Mouse (Mus musculus) G1E (cell line): ENCODE results near the gene Hsd3b7.

ENCODE experiments used
- CTCF ChIP-seq: IDR thresholded peaks from 2 replicates; pipeline ENCODE4 v1.5.1; 2012; ENCODE audit warnings: low read depth, low read length, inconsistent platforms, mixed read lengths
- GATA1 ChIP-seq: IDR thresholded peaks from 2 replicates; pipeline ENCODE4 v1.6.1; 2012; ENCODE audit warnings: borderline replicate concordance, low read length, inconsistent platforms, mixed read lengths

- TF ChIP-seq GATA1 (no peak), CTCF (peak; percentile 83)
Measured at GRCm38 (mm10) chr7:127773664-127774384, 26.6 kb upstream of the Hsd3b7 start.
